Mouse (Mus musculus): ENCODE measurements around the gene Aloxe3. TPM values are rescaled to one million over a fixed set of nuclear protein-coding genes. Genes with fewer than 3 reads are reported as not detected.

Aloxe3 gene
- polyA plus RNA-seq, 1 experiment from 2014 or later, result 0.41 TPM

- H3K9ac ChIP-seq, result peak overlapping the region; percentile 63
- peaks cover 60% of the 10 kb centered on the region for H3K4me1 ChIP-seq
- WGBS, result 12% methylated on average over 9 of the region's 9 CpGs
- no peaks in the 10 kb centered on the region for H3K9me3 ChIP-seq (replicated peaks)
- no peak for ATAC-seq (ENCODE audit: low FRiP score)
- peak overlapping the region; percentile 46 for H3K4me3 ChIP-seq
- no peaks in the 10 kb centered on the region for H3K27me3 ChIP-seq
- H3K4me2 ChIP-seq (replicated peaks), result peak overlapping the region; percentile 93
- peaks cover 22% of the 10 kb centered on the region for H3K36me3 ChIP-seq
- peak overlapping the region; percentile 82 for H3K27ac ChIP-seq
These were observed 29.2 kb upstream of the Aloxe3 start for GRCm38 (mm10) chr11:69096360-69096986.

GRCm38 (mm10) chr11:69096987-69097900 lies 28.5 kb upstream of the Aloxe3 start:
- WGBS, result 3% methylated on average over 29 of the region's 29 CpGs
- Histone ChIP-seq H3K27ac (peak overlapping the region; percentile 82), H3K9me3 (replicated peaks) (no peaks in the 10 kb centered on the region), H3K36me3 (peaks cover 23% of the 10 kb centered on the region), H3K9ac (peak overlapping the region; percentile 63), H3K4me2 (replicated peaks) (peak overlapping the region; percentile 93), H3K4me3 (peak overlapping the region; percentile 23), H3K27me3 (no peaks in the 10 kb centered on the region), H3K4me1 (peaks cover 58% of the 10 kb centered on the region)
- no peak for ATAC-seq (ENCODE audit: low FRiP score)

- 21% methylated on average over 8 of the region's 8 CpGs for WGBS
- 0 out of 2 replicates have a peak overlapping the region, but pooled peaks have one; percentile 76 for H3K9ac ChIP-seq
- peak overlapping the region; percentile 93 for H3K4me2 ChIP-seq (replicated peaks)
- peaks cover 58% of the 10 kb centered on the region for H3K4me1 ChIP-seq
- H3K4me3 ChIP-seq, result peak overlapping the region; percentile 51
- peaks cover 27% of the 10 kb centered on the region for H3K36me3 ChIP-seq
- no peak for ATAC-seq (ENCODE audit: low FRiP score)
- no peaks in the 10 kb centered on the region for H3K27me3 ChIP-seq
- H3K9me3 ChIP-seq (replicated peaks), result no peaks in the 10 kb centered on the region
- H3K27ac ChIP-seq, result peak overlapping the region; percentile 82
These were observed 27.5 kb upstream of the Aloxe3 start for GRCm38 (mm10) chr11:69098039-69098761.

GRCm38 (mm10) chr11:69098762-69099091 lies 27.0 kb upstream of the Aloxe3 start:
- no peaks in the 10 kb centered on the region for H3K27me3 ChIP-seq
- H3K9ac ChIP-seq, result peak overlapping the region; percentile 76
- WGBS, result under 1% methylated on average over 19 of the region's 19 CpGs
- H3K4me3 ChIP-seq, result peak overlapping the region; percentile 51
- peaks cover 32% of the 10 kb centered on the region for H3K36me3 ChIP-seq
- H3K4me2 ChIP-seq (replicated peaks), result peak overlapping the region; percentile 93
- H3K27ac ChIP-seq, result peak overlapping the region; percentile 82
- H3K9me3 ChIP-seq (replicated peaks), result no peaks in the 10 kb centered on the region
- peaks cover 58% of the 10 kb centered on the region for H3K4me1 ChIP-seq
- ATAC-seq (ENCODE audit: low FRiP score), result peak; percentile 20

GRCm38 (mm10) chr11:69099177-69099914 lies 26.4 kb upstream of the Aloxe3 start:
- peak overlapping the region; percentile 51 for H3K4me3 ChIP-seq
- H3K4me1 ChIP-seq, result peaks cover 56% of the 10 kb centered on the region

GRCm38 (mm10) chr11:69099915-69100345 lies 25.8 kb upstream of the Aloxe3 start:
- peak; percentile 24; the same call in 1 of the 2 replicates for ATAC-seq (ENCODE audit: low FRiP score)
- no peaks in the 10 kb centered on the region for H3K9me3 ChIP-seq (replicated peaks)
- H3K4me1 ChIP-seq, result peaks cover 53% of the 10 kb centered on the region
- H3K27ac ChIP-seq, result peak overlapping the region; percentile 82
- under 1% methylated on average over 23 of the region's 23 CpGs for WGBS
- peak overlapping the region; percentile 51 for H3K4me3 ChIP-seq
- H3K4me2 ChIP-seq (replicated peaks), result peak overlapping the region; percentile 93
- H3K36me3 ChIP-seq, result peaks cover 44% of the 10 kb centered on the region
- H3K9ac ChIP-seq, result peak overlapping the region; percentile 76
- no peaks in the 10 kb centered on the region for H3K27me3 ChIP-seq

More at GRCm38 (mm10) chr11:69099177-69099914, 26.4 kb upstream of the Aloxe3 start:
- 1% methylated on average over 22 of the region's 22 CpGs for WGBS
- Histone ChIP-seq H3K9me3 (replicated peaks) (no peaks in the 10 kb centered on the region), H3K4me2 (replicated peaks) (peak overlapping the region; percentile 93), H3K27me3 (no peaks in the 10 kb centered on the region), H3K9ac (peak overlapping the region; percentile 76), H3K27ac (peak overlapping the region; percentile 82), H3K36me3 (peaks cover 38% of the 10 kb centered on the region)
- ATAC-seq (ENCODE audit: low FRiP score), result no peak

- peaks cover 53% of the 10 kb centered on the region for H3K36me3 ChIP-seq
- H3K4me1 ChIP-seq, result peaks cover 47% of the 10 kb centered on the region
- peak overlapping the region; percentile 51 for H3K4me3 ChIP-seq
- no peak for ATAC-seq (ENCODE audit: low FRiP score)
- peak overlapping the region; percentile 82; the same call in 1 of the 2 replicates for H3K27ac ChIP-seq
- WGBS, result 92% methylated on average over 20 of the region's 20 CpGs
- peak overlapping the region; percentile 76 for H3K9ac ChIP-seq
- no peaks in the 10 kb centered on the region for H3K9me3 ChIP-seq (replicated peaks)
- peak overlapping the region; percentile 93 for H3K4me2 ChIP-seq (replicated peaks)
- H3K27me3 ChIP-seq, result no peaks in the 10 kb centered on the region
These were observed 24.9 kb upstream of the Aloxe3 start for GRCm38 (mm10) chr11:69100639-69101360.

GRCm38 (mm10) chr11:69101604-69102402 lies 23.9 kb upstream of the Aloxe3 start:
- WGBS, result 92% methylated on average over 21 of the region's 21 CpGs
- Histone ChIP-seq H3K36me3 (peaks cover 62% of the 10 kb centered on the region), H3K4me3 (no peak overlapping the region), H3K27ac (no peak overlapping the region), H3K4me2 (replicated peaks) (no peak overlapping the region), H3K4me1 (peaks cover 38% of the 10 kb centered on the region), H3K9me3 (replicated peaks) (no peaks in the 10 kb centered on the region), H3K9ac (no peak overlapping the region), H3K27me3 (no peaks in the 10 kb centered on the region)
- ATAC-seq (ENCODE audit: low FRiP score), result no peak

- Histone ChIP-seq H3K4me1 (peaks cover 33% of the 10 kb centered on the region), H3K9me3 (replicated peaks) (no peaks in the 10 kb centered on the region), H3K9ac (no peak overlapping the region), H3K36me3 (peaks cover 67% of the 10 kb centered on the region), H3K4me3 (no peak overlapping the region), H3K4me2 (replicated peaks) (no peak overlapping the region), H3K27ac (no peak overlapping the region), H3K27me3 (no peaks in the 10 kb centered on the region)
- ATAC-seq (ENCODE audit: low FRiP score), result no peak
- WGBS, result 96% methylated on average over 7 of the region's 7 CpGs
These were observed 23.3 kb upstream of the Aloxe3 start for GRCm38 (mm10) chr11:69102403-69102725.

- Histone ChIP-seq H3K27ac (no peak overlapping the region), H3K36me3 (peaks cover 75% of the 10 kb centered on the region), H3K4me2 (replicated peaks) (no peak overlapping the region), H3K9ac (no peak overlapping the region), H3K9me3 (replicated peaks) (no peaks in the 10 kb centered on the region), H3K4me3 (no peak overlapping the region), H3K4me1 (peaks cover 25% of the 10 kb centered on the region), H3K27me3 (no peaks in the 10 kb centered on the region)
- ATAC-seq (ENCODE audit: low FRiP score), result no peak
- WGBS, result 89% methylated on average over 14 of the region's 14 CpGs
These were observed 22.6 kb upstream of the Aloxe3 start for GRCm38 (mm10) chr11:69103121-69103520.

All from hindbrain, embryonic 12.5 days (tissue).